Mouse (Mus musculus): Measurements from ENCODE around the gene Fastkd3.

The Fastkd3 gene

DNA sequence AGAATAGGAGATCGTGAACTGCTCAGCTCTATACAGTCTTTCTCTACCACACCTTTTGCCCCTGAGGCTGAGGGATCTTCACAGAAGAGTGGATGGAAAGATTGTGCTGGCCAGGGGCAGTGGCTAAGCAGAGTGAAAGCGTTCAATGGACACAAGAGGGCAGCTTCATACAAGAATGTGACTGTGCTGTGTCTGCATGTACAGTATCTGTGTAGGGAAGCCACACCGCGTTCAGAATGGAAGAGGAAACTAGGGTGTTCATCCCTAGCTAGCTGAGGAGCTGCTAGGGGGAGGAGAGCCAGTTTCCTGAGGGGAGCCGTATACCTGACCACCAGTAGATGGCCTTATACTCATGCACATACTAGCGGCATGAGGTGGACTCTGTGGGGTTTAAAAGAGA lies 40.8 kb downstream of the Fastkd3 start:
- peak; percentile 32 for DNase-seq

DNA sequence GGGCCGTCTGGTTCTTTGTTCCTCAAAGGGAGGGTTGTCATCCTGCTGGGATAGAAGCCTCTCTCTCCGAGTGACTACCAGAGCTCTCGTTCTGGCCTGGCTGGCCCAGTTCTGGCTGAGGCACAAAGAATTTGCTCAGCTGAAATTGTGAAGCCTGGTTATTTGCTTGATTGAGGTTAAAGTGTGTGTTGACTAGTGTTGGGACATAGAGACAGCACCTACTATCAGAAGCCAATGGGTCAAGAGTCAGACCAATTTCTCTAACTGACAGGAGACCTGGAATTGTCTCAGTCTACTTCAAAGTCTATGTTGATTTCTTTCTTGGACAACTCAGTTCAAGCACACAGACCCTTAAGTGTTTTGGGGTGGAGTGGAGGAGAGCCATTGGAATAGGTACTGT lies 45.0 kb downstream of the Fastkd3 start:
- DNase-seq, result no peak

Data from right cerebral cortex, postnatal 25 days (tissue).